Mouse (Mus musculus): ENCODE results near the gene Gm10130. TPM values are rescaled to one million over a fixed set of nuclear protein-coding genes. Genes with fewer than 3 reads are reported as not detected.
"Not testable (repeated sequence)": the region's sequence is repeated elsewhere in the genome, so short reads cannot be mapped to it uniquely, and the experiment has no call there.

Gm10130 gene
- polyA plus RNA-seq, 1 experiment from 2014 or later: 3.1 TPM

DNA sequence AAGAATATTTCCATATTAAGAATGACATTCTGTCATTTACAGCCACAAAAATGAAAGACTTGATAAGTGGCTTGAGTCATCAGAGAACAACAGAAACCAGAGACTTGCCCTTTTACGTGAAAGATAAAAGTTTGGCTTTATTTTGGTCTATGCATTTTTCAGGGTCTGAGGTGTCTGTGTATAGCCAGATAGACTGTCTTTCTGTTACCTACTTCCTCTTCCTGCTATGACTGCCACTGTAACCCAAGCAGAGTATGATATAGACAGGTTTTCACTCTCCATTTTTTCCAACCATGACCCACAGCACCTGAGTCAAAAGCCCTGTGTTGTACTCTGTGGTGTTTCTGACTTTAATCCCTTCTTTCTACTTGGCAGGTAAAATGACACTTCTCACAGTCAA is 66.7 kb downstream of the Gm10130 start:
- no peaks in the 10 kb centered on the region for H3K9me3 ChIP-seq
- no peak overlapping the region for H3K9ac ChIP-seq
- 84% methylated on average over 1 of the region's 1 CpGs for WGBS
- H3K4me1 ChIP-seq: no peaks in the 10 kb centered on the region
- H3K4me2 ChIP-seq: no peak overlapping the region
- no peak overlapping the region for H3K27ac ChIP-seq
- H3K36me3 ChIP-seq: no peaks in the 10 kb centered on the region
- H3K4me3 ChIP-seq (replicated peaks): no peak overlapping the region
- H3K27me3 ChIP-seq (replicated peaks): no peaks in the 10 kb centered on the region
- no peak for ATAC-seq (ENCODE audit: insufficient read depth, low FRiP score, low read depth)

DNA sequence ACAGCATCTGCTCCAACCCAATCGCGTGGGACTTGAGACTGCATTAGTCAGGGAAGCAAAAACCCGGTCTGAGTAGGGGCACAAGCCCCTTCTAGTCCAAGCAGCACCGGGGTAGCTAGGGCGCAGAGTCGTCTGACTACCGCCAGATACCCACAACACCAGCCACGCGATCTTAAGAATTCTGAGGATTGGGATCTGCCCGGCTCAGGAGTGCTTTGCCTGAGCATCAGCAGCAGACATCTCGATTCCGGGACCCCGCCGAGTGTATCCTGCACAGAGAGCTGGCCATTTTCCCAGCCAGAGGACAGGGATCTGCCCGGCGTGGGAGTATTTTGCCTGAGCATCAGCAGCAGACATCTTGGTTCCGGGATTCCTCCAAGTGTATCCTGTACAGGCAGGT is 88.6 kb downstream of the Gm10130 start:
- H3K9ac ChIP-seq; ATAC-seq (ENCODE audit: insufficient read depth, low FRiP score, low read depth); H3K27me3 ChIP-seq (replicated peaks); H3K4me3 ChIP-seq (replicated peaks); H3K9me3 ChIP-seq; H3K4me1 ChIP-seq; H3K27ac ChIP-seq; H3K4me2 ChIP-seq; H3K36me3 ChIP-seq: not testable (repeated sequence)
- 84% methylated on average over 17 of the region's 17 CpGs for WGBS

Other genes starting within 250 kb of the Gm10130 start
- gene Zfp120, start 187.0 kb upstream of the Gm10130 start, polyA plus RNA-seq (2015; fragmentation: Nextera tagmentation; extraction: Ambion mirVana): 8.2 and 8.4 TPM in 2 replicates
- gene Gm10770, start 144.0 kb upstream of the Gm10130 start, polyA plus RNA-seq (2015; fragmentation: Nextera tagmentation; extraction: Ambion mirVana): not detected in 2 replicates
- gene Gm14139, start 141.9 kb upstream of the Gm10130 start, polyA plus RNA-seq (2015; fragmentation: Nextera tagmentation; extraction: Ambion mirVana): 0.24 TPM in 1 of 2 replicates, not detected in the other
- 9.4 and 9.8 TPM in 2 replicates for gene Zfp937, start 105.6 kb upstream of the Gm10130 start, polyA plus RNA-seq (2015; fragmentation: Nextera tagmentation; extraction: Ambion mirVana)
- gene Gm21994, start 68.1 kb upstream of the Gm10130 start, polyA plus RNA-seq (2015; fragmentation: Nextera tagmentation; extraction: Ambion mirVana): 5.3 and 6.3 TPM in 2 replicates
- not detected in 2 replicates for gene Gm14124, start 66.2 kb upstream of the Gm10130 start, polyA plus RNA-seq (2015; fragmentation: Nextera tagmentation; extraction: Ambion mirVana)
- 6.5 and 7.0 TPM in 2 replicates for gene 3300002I08Rik, start 39.1 kb downstream of the Gm10130 start, polyA plus RNA-seq (2015; fragmentation: Nextera tagmentation; extraction: Ambion mirVana)
- gene Zfp442, start 127.8 kb downstream of the Gm10130 start, polyA plus RNA-seq (2015; fragmentation: Nextera tagmentation; extraction: Ambion mirVana): 7.4 and 8.1 TPM in 2 replicates
- 0.08 TPM in 1 of 2 replicates, not detected in the other for gene Zfp345, start 161.4 kb downstream of the Gm10130 start, polyA plus RNA-seq (2015; fragmentation: Nextera tagmentation; extraction: Ambion mirVana)
- gene Cst7, start 246.7 kb downstream of the Gm10130 start, polyA plus RNA-seq (2015; fragmentation: Nextera tagmentation; extraction: Ambion mirVana): 0.89 and 1.2 TPM in 2 replicates